Mouse (Mus musculus) neural tube, embryonic 11.5 days (tissue): ENCODE measurements around the gene Kif3c. TPM values are rescaled to one million over a fixed set of nuclear protein-coding genes. Genes with fewer than 3 reads are reported as not detected.

ENCODE experiments used
- ATAC-seq: fragments of 200-750 bp; cut with Nextera tagmentation; 2 replicates; pipeline ENCODE4 v1.8.0; 2017; ENCODE audit warnings: moderate number of reproducible peaks, mild to moderate bottlenecking, moderate TSS enrichment, moderate library complexity; ENCODE audit not compliant: insufficient read depth, low FRiP score, low TSS enrichment
- DNase-seq: peaks from one replicate; pipeline ENCODE4 v3.0.0-alpha.2; 2015; ENCODE audit warnings: low spot score
- H3K27ac ChIP-seq: fragments of 300-500 bp; sonication (generic); 2 replicates; pipeline ENCODE4 v1.5.1; 2014; ENCODE audit warnings: low read depth, mild to moderate bottlenecking, low read length
- H3K27me3 ChIP-seq: fragments of 300-500 bp; sonication (generic); 2 replicates; pipeline ENCODE4 v1.6.1; 2014; ENCODE audit warnings: mild to moderate bottlenecking, low read length, mixed read lengths; ENCODE audit not compliant: control insufficient read depth, insufficient read depth
- H3K36me3 ChIP-seq: fragments of 300-500 bp; sonication (generic); 2 replicates; pipeline ENCODE4 v1.6.1; 2014; ENCODE audit warnings: mild to moderate bottlenecking, low read length, moderate library complexity, mixed read lengths; ENCODE audit not compliant: control insufficient read depth, insufficient read depth
- H3K4me1 ChIP-seq: fragments of 300-500 bp; sonication (generic); 2 replicates; pipeline ENCODE4 v1.6.1; 2014; ENCODE audit warnings: low read length, mixed read lengths; ENCODE audit not compliant: control insufficient read depth, insufficient read depth
- H3K4me2 ChIP-seq: fragments of 300-500 bp; sonication (generic); 2 replicates; pipeline ENCODE4 v1.6.1; 2014; ENCODE audit warnings: low read depth, mild to moderate bottlenecking, moderate library complexity
- H3K4me3 ChIP-seq: fragments of 300-500 bp; sonication (generic); 2 replicates; pipeline ENCODE4 v1.5.1; 2014; ENCODE audit warnings: low read depth, low read length
- H3K9ac ChIP-seq: fragments of 300-500 bp; sonication (generic); 2 replicates; pipeline ENCODE4 v1.6.1; 2014; ENCODE audit warnings: mild to moderate bottlenecking, low read length
- H3K9me3 ChIP-seq: fragments of 300-500 bp; sonication (generic); 2 replicates; pipeline ENCODE4 v1.6.1; 2016; ENCODE audit warnings: low read length; ENCODE audit not compliant: control insufficient read depth
- WGBS: fragments of 180-500 bp; shearing (Covaris S2); extraction: QIAGEN DNeasy Blood & Tissue Kit; methylation state at CpG from one replicate; pipeline ENCODE4 v1.1.7; 2014; 5-methylcytosine and 5-hydroxymethylcytosine counted together
- polyA plus RNA-seq: library from polyadenylated mRNA; unstranded; fragments of >200 nt; fragmentation: Nextera tagmentation; extraction: Ambion mirVana; gene quantifications from 2 replicates; pipeline ENCODE4 v1.2.1, GENCODE M21; 2014

The Kif3c gene
- polyA plus RNA-seq, 1 experiment from 2014 or later: 42.9 TPM

DNA sequence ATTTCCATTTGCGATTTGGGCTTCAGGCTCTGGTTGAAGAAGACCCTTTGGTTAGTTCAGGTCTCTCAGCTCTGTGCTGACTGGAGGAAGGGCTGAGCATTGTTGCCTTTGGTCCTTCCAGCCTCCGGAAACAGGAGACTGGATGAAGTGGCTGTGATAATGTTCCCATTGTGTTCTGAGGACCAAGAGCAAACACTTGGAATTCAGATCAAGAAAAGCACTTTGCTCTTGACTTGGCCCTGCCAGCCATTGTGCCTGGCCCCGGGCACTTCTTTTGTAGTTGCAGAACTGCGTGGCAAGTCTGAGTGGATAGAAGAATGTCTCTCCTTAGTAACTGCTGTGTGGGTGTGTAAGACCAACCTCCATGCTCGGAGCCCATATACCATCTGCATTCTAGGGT lies 9.6 kb downstream of the Kif3c start:
- Histone ChIP-seq H3K4me1 (peaks cover 13% of the 10 kb centered on the region), H3K36me3 (no peaks in the 10 kb centered on the region), H3K4me3 (no peak overlapping the region), H3K27ac (no peak overlapping the region), H3K27me3 (no peaks in the 10 kb centered on the region), H3K9me3 (no peaks in the 10 kb centered on the region), H3K4me2 (no peak overlapping the region), H3K9ac (no peak overlapping the region)
- ATAC-seq (no peak), DNase-seq (no peak)
- WGBS: 79% methylated on average over 5 of the region's 5 CpGs

DNA sequence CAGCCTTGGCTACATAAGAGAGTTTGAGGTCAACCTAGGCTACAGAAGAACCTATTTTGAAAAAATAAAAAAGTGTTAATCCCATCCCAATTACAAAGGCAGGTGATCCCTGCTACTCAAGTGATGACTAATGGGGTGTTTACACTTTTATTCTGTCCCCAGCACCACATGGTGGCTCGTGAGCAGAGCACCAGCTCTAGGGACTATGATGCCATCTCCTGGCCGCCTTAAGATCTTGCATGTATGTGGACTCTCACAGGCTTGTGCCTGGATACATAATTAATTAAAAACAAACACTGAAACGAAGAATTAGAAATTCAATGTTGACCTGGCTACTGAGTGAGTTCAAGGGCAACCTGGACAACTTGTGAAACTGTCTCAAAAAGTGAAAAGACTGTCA lies 12.3 kb downstream of the Kif3c start:
- H3K4me3 ChIP-seq: no peak overlapping the region
- no peaks in the 10 kb centered on the region for H3K9me3 ChIP-seq
- no peaks in the 10 kb centered on the region for H3K27me3 ChIP-seq
- 23% methylated on average over 3 of the region's 3 CpGs for WGBS
- no peak overlapping the region for H3K9ac ChIP-seq
- H3K36me3 ChIP-seq: no peaks in the 10 kb centered on the region
- ATAC-seq (no peak), DNase-seq (no peak)
- no peak overlapping the region for H3K27ac ChIP-seq
- no peak overlapping the region for H3K4me2 ChIP-seq
- no peaks in the 10 kb centered on the region for H3K4me1 ChIP-seq

DNA sequence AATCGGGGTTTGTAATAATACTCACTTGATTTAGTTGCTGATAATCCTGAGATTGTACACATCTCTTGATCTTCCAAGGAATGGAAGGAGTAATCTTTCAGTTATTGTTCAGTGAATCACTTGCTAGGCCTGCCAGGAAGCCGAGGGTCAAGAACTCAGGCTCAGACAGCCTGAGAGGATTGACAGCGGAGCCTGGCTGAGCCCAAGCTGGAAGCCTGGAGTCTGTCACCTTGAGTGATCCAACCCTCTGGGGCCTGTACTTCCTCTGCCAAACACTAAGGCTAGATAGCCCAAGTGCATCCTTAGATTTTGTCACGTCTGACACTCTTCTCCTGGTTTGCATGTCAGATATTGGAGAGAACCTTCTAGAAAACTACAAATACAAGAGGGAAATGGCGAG lies 12.8 kb downstream of the Kif3c start:
- Histone ChIP-seq H3K9ac (no peak overlapping the region), H3K27ac (no peak overlapping the region), H3K36me3 (no peaks in the 10 kb centered on the region), H3K4me2 (no peak overlapping the region), H3K27me3 (no peaks in the 10 kb centered on the region), H3K4me3 (no peak overlapping the region), H3K4me1 (no peaks in the 10 kb centered on the region), H3K9me3 (no peaks in the 10 kb centered on the region)
- ATAC-seq: no peak
- no peak for DNase-seq
- 77% methylated on average over 5 of the region's 5 CpGs for WGBS

DNA sequence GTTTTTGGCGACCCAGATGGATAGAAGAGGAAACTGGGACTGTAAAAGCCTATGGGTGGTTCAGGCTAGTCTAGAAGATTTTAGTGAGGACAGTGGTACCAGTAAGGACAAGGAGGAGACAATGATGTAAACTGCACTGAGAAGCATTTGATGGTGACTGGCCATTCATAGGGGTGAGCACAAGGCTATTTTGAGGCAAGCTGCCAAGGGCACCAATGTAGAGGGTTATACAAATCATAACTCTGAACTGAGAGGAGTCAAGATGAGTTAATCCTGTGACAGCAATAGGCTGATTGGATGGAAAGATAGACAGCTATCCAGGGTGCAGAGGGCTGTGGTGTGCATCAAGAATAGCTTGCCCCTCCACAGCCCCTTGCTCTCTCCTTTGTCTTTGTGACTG lies 19.9 kb downstream of the Kif3c start:
- Histone ChIP-seq H3K4me2 (no peak overlapping the region), H3K4me3 (no peak overlapping the region), H3K4me1 (no peaks in the 10 kb centered on the region), H3K27ac (no peak overlapping the region), H3K27me3 (no peaks in the 10 kb centered on the region), H3K36me3 (peaks cover 3% of the 10 kb centered on the region; the same call in 1 of the 2 replicates), H3K9me3 (no peaks in the 10 kb centered on the region), H3K9ac (no peak overlapping the region)
- no peak for ATAC-seq
- no peak for DNase-seq
- 81% methylated on average over 1 of the region's 1 CpGs for WGBS

DNA sequence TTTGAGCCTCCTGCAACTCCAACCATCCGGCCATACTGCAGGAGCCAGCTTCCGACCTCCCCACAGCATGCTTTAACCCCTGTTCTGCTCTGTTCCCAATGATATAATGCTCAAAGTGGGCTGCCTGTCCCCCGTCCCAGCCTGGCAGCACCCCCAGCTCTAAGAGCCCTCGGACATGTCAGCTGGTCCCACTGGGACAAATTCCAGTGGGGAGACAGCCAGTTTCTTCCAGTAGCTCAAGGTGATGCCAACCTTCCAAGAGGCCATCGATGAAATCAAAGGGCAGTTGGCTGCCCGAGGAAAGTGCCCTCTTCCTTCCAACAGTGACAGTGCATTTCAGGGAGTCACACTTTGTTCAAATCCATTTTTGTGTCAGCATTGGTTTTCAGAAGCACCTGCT lies 20.3 kb downstream of the Kif3c start:
- Histone ChIP-seq H3K27me3 (no peaks in the 10 kb centered on the region), H3K9ac (no peak overlapping the region), H3K36me3 (peaks cover 3% of the 10 kb centered on the region; the same call in 1 of the 2 replicates), H3K4me1 (no peaks in the 10 kb centered on the region), H3K9me3 (no peaks in the 10 kb centered on the region), H3K27ac (no peak overlapping the region), H3K4me2 (no peak overlapping the region), H3K4me3 (no peak overlapping the region)
- ATAC-seq: no peak
- no peak for DNase-seq
- WGBS: 84% methylated on average over 6 of the region's 6 CpGs

DNA sequence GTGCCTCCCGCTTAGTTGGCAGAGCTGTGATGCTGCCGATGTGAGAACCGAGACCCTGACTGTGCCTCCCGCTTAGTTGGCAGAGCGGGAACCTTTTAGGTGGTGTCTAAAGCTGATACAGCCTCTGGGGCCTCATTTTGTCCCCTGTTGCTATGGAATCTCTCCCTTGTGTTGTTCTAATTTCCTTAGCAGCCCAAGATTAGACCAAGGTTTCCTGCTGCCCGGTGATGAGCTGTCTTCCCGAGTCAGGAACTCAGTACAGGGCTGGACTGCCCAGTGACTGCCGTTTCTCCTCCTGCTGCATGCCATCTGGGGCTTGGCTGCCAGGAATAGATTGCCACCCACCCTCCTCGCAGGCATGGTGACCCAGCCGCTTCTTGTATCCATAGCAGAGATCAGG lies 21.0 kb downstream of the Kif3c start:
- H3K9me3 ChIP-seq: no peaks in the 10 kb centered on the region
- no peak overlapping the region for H3K9ac ChIP-seq
- no peak for ATAC-seq
- 80% methylated on average over 10 of the region's 10 CpGs for WGBS
- peaks cover 3% of the 10 kb centered on the region; the same call in 1 of the 2 replicates for H3K36me3 ChIP-seq
- no peak overlapping the region for H3K4me3 ChIP-seq
- no peaks in the 10 kb centered on the region for H3K27me3 ChIP-seq
- DNase-seq: no peak
- no peak overlapping the region for H3K4me2 ChIP-seq
- no peak overlapping the region for H3K27ac ChIP-seq
- H3K4me1 ChIP-seq: no peaks in the 10 kb centered on the region

DNA sequence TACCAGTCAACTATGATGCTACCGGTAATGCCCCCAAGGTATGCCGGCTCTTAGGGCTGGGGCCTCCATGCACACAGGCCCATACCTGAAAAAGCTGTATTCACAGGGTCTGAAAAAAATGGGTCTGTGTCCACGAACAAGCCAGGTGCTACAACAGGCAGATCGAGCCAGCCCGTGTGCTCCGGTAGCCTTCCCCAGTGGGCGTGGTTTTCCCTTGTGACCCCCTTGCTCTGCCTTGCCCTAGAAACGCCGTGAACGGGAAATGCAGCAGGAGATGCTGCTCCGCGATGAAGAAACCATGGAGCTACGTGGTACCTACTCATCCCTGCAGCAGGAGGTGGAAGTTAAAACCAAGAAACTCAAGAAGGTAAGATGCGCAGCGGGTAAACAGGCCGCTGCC lies 23.0 kb downstream of the Kif3c start:
- Histone ChIP-seq H3K9ac (no peak overlapping the region), H3K36me3 (peaks cover 3% of the 10 kb centered on the region; the same call in 1 of the 2 replicates), H3K4me1 (no peaks in the 10 kb centered on the region), H3K9me3 (no peaks in the 10 kb centered on the region), H3K4me3 (no peak overlapping the region), H3K4me2 (no peak overlapping the region), H3K27ac (no peak overlapping the region), H3K27me3 (no peaks in the 10 kb centered on the region)
- DNase-seq: no peak
- ATAC-seq: no peak
- 94% methylated on average over 16 of the region's 16 CpGs for WGBS

DNA sequence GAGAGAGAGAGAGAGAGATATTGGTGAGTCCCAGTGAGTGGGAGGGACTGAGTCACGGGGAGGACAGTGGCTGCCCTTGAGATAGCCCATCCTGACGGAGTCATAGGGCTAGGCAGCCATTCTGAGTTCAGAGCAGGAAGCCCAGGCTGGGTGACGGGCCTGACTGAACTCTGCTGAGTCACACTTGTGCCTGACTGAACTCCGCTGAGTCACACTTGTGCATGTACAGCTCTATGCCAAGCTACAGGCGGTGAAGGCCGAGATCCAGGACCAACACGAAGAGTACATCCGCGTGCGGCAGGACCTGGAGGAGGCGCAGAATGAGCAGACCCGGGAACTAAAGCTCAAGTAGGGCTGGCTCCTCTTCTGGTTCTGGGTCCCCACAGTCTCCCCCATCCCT lies 24.5 kb downstream of the Kif3c start:
- Histone ChIP-seq H3K4me2 (no peak overlapping the region), H3K4me3 (no peak overlapping the region), H3K4me1 (no peaks in the 10 kb centered on the region), H3K9me3 (no peaks in the 10 kb centered on the region), H3K27ac (no peak overlapping the region), H3K27me3 (no peaks in the 10 kb centered on the region), H3K36me3 (peaks cover 3% of the 10 kb centered on the region; the same call in 1 of the 2 replicates), H3K9ac (no peak overlapping the region)
- ATAC-seq (no peak), DNase-seq (no peak)
- WGBS: 97% methylated on average over 12 of the region's 12 CpGs

DNA sequence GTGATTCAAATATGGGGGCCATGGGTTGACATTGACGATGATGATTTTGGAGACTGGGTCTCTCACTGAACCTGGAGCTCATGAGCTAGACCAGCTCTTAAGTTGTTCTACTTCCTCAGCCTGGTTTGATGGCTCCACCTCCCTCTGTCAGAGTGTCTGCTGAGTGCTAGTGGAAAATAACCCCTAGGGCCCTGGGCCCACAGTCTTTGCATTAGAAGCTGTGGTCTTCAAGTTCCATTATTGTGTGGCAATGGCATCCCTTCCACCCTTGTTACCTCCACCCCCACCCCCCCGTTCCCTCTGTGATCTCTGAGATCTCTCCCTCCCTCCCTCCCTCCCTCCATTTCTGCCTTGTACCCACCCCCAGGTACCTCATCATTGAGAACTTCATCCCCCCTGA lies 25.1 kb downstream of the Kif3c start:
- Histone ChIP-seq H3K4me1 (no peaks in the 10 kb centered on the region), H3K27me3 (no peaks in the 10 kb centered on the region), H3K4me2 (no peak overlapping the region), H3K27ac (no peak overlapping the region), H3K9ac (no peak overlapping the region), H3K4me3 (no peak overlapping the region), H3K36me3 (peaks cover 3% of the 10 kb centered on the region; the same call in 1 of the 2 replicates), H3K9me3 (no peaks in the 10 kb centered on the region)
- WGBS: 88% methylated on average over 2 of the region's 2 CpGs
- ATAC-seq: no peak
- DNase-seq: no peak
